Mouse (Mus musculus) CH12.LX (cell line): ENCODE results near the gene Sgpp2.

Experiments used
- BHLHE40 ChIP-seq: IDR thresholded peaks from 2 replicates; pipeline ENCODE4 v1.6.1; 2011; ENCODE audit warnings: mild to moderate bottlenecking, low read depth, low read length, improper control_type of control experiment
- CTCF ChIP-seq, 2 experiments: IDR thresholded peaks in 1 of 2; conservative IDR thresholded peaks in 1 of 2; 2 replicates each; pipeline ENCODE4 v1.5.1; 2011 to 2012; ENCODE audit warnings: low read depth in 2 of 2, low read length in 2 of 2, improper control_type of control experiment in 1 of 2, inconsistent platforms in 1 of 2, mild to moderate bottlenecking in 1 of 2, moderate library complexity in 1 of 2
- E2F4 ChIP-seq: IDR thresholded peaks from 2 replicates; pipeline ENCODE4 v1.6.1; 2011; ENCODE audit warnings: low read depth, low read length, improper control_type of control experiment; ENCODE audit not compliant: insufficient replicate concordance
- EP300 ChIP-seq: IDR thresholded peaks from 2 replicates; pipeline ENCODE4 v1.6.1; 2011; ENCODE audit warnings: low read length, improper control_type of control experiment
- HCFC1 ChIP-seq: IDR thresholded peaks from 2 replicates; pipeline ENCODE4 v1.6.1; 2012; ENCODE audit warnings: low read depth, mild to moderate bottlenecking, inconsistent platforms, low read length, improper control_type of control experiment
- MAX ChIP-seq: IDR thresholded peaks from 2 replicates; pipeline ENCODE4 v1.6.1; 2011; ENCODE audit warnings: low read length, improper control_type of control experiment
- MAZ ChIP-seq: IDR thresholded peaks from 2 replicates; pipeline ENCODE4 v1.6.1; 2012; ENCODE audit warnings: low read depth, mild to moderate bottlenecking, inconsistent platforms, low read length, improper control_type of control experiment, moderate library complexity
- POLR2A ChIP-seq: IDR thresholded peaks from 2 replicates; pipeline ENCODE4 v1.6.1; 2011; ENCODE audit warnings: low read depth, mild to moderate bottlenecking, improper control_type of control experiment, low read length
- TCF12 ChIP-seq: IDR thresholded peaks from 2 replicates; pipeline ENCODE4 v1.6.1; 2014; ENCODE audit warnings: low read depth, mild to moderate bottlenecking, inconsistent platforms, low read length, improper control_type of control experiment
- USF1 ChIP-seq: IDR thresholded peaks from 2 replicates; pipeline ENCODE4 v1.6.1; 2014; ENCODE audit warnings: low read depth, mild to moderate bottlenecking, inconsistent platforms, low read length, improper control_type of control experiment
- ZC3H11A ChIP-seq: IDR thresholded peaks from 2 replicates; pipeline ENCODE4 v1.6.1; 2012; ENCODE audit warnings: low read depth, mild to moderate bottlenecking, inconsistent platforms, low read length, improper control_type of control experiment
- ZKSCAN1 ChIP-seq: IDR thresholded peaks from 2 replicates; pipeline ENCODE4 v1.6.1; 2012; ENCODE audit warnings: low read depth, inconsistent platforms, low read length, improper control_type of control experiment, borderline replicate concordance
- ZNF384 ChIP-seq: IDR thresholded peaks from 2 replicates; pipeline ENCODE4 v1.6.1; 2012; ENCODE audit warnings: low read depth, low read length, improper control_type of control experiment, inconsistent platforms

GRCm38 (mm10) chr1:78448091-78448490, 137.9 kb downstream of the Sgpp2 start:
- no peak for TF ChIP-seq TCF12
- no peak for TF ChIP-seq POLR2A
- TF ChIP-seq MAZ, result no peak
- TF ChIP-seq ZC3H11A, result no peak
- no peak for TF ChIP-seq ZNF384
- no peak for TF ChIP-seq CTCF (conservative IDR thresholded peaks at IDR 0.05 in 1 of 2, IDR thresholded peaks at IDR 0.05 in 1 of 2; ENCODE audit: low read depth in 2 of 2, low read length in 2 of 2)
- no peak for TF ChIP-seq EP300
- no peak for TF ChIP-seq BHLHE40
- no peak for TF ChIP-seq HCFC1
- TF ChIP-seq ZKSCAN1, result no peak
- no peak for TF ChIP-seq MAX
- TF ChIP-seq USF1, result no peak
- TF ChIP-seq E2F4, result no peak
